Mouse (Mus musculus) testis, adult 2 months (tissue): ENCODE measurements around the gene Rnase13.

ENCODE experiments used
- CTCF ChIP-seq: fragments of 200-500 bp; IDR thresholded peaks from 2 replicates; pipeline ENCODE4 v1.5.1; 2012; ENCODE audit warnings: low read depth, mild to moderate bottlenecking, inconsistent platforms, low read length, moderate library complexity; ENCODE audit not compliant: control insufficient read depth, insufficient read depth, insufficient replicate concordance
- POLR2A ChIP-seq: fragments of 200-500 bp; IDR thresholded peaks from 2 replicates; pipeline ENCODE4 v1.6.1; 2012; ENCODE audit warnings: low read depth, mild to moderate bottlenecking, inconsistent platforms, low read length, moderate library complexity; ENCODE audit not compliant: control insufficient read depth

- TF ChIP-seq CTCF (no peak), POLR2A (no peak)
Measured at GRCm38 (mm10) chr14:51967400-51967799, 44.8 kb upstream of the Rnase13 start.
